ENCODE assay signal across 13 mouse cellular contexts in genomic region chr4:135230661-135231060, GRCm38 (mm10). TPM values are rescaled to one million over a fixed set of nuclear protein-coding genes. Genes with fewer than 3 reads are reported as not detected.
DNase-seq lines count a peak whose midpoint lies in the region; ATAC-seq and TF ChIP-seq lines count a peak whose summit lies in the region.
"Had no signal": no experiment of that assay in that cellular context is flagged by ENCODE, and none has a peak within 500 bp of the region (broad histone marks: within the 10 kb centered on the region; RNA-seq: fewer than 3 reads in every experiment).

No protein-coding gene starts in this region.

- TF ChIP-seq CTCF in kidney, adult 2 months (conservative IDR thresholded peaks at IDR 0.05; ENCODE audit: insufficient read depth, insufficient read length, low read depth, low read length) = no peak

- H3K36me3 ChIP-seq in kidney, adult 2 months (ENCODE audit: control insufficient read depth, insufficient read depth, low read length) = no peaks in the 10 kb centered on the region
- H3K36me3 ChIP-seq in heart, embryonic 16.5 days (ENCODE audit: control insufficient read depth, insufficient read depth) = peaks cover 7% of the 10 kb centered on the region

- H3K27me3 ChIP-seq in kidney, adult 2 months (replicated peaks; ENCODE audit: control insufficient read depth, insufficient read depth, low read length) = no peaks in the 10 kb centered on the region
- no peaks in the 10 kb centered on the region for H3K27me3 ChIP-seq in heart, embryonic 16.5 days (ENCODE audit: control insufficient read depth, insufficient read depth, low read length)
- H3K27me3 ChIP-seq: liver, embryonic 13.5 days; neural tube, embryonic 12.5 days had no signal

- no peak for TF ChIP-seq POLR2A in kidney, adult 2 months (IDR thresholded peaks at IDR 0.05; ENCODE audit: low read depth, low read length)

- no peak overlapping the region for H3K4me2 ChIP-seq in heart, embryonic 16.5 days (ENCODE audit: low read depth, low read length)
- H3K4me2 ChIP-seq: liver, embryonic 13.5 days; neural tube, embryonic 12.5 days had no signal

- DNase-seq in cerebellum, adult 9-10 months = peak; percentile 16
- DNase-seq in cerebellum, adult 11 months = no peak
- no peak for DNase-seq in kidney, adult 2 months
- no peak for DNase-seq in kidney, postnatal 14 days
- peak; percentile 25 for DNase-seq in Muller cell, postnatal 12 days (ENCODE audit: inconsistent ontology term)
- DNase-seq in spleen, adult 18-20 months = no peak
- DNase-seq in thymus, postnatal 14 days = no peak
- DNase-seq: adrenal gland, postnatal 10 days; layer of hippocampus, postnatal 36 days; liver, embryonic 13.5 days; thymus, adult 2 months had no signal

- H3K9ac ChIP-seq in heart, embryonic 16.5 days (ENCODE audit: low read length) = no peak overlapping the region
- H3K9ac ChIP-seq: liver, embryonic 13.5 days; neural tube, embryonic 12.5 days had no signal

- ATAC-seq in heart, embryonic 16.5 days (replicated peaks; ENCODE audit: extremely low read depth, insufficient read depth, low FRiP score) = no peak

- 69% methylated on average over 5 of the region's 5 CpGs for WGBS in kidney, adult 2 months
- WGBS in heart, embryonic 16.5 days = 45% methylated on average over 5 of the region's 5 CpGs

- no peak overlapping the region for H3K4me3 ChIP-seq in kidney, adult 2 months (ENCODE audit: insufficient read depth, low read depth, low read length)
- no peak overlapping the region for H3K4me3 ChIP-seq in heart, embryonic 16.5 days (ENCODE audit: low read length)
- H3K4me3 ChIP-seq: liver, embryonic 13.5 days; neural tube, embryonic 12.5 days had no signal

- peak overlapping the region; percentile 19; the same call in 1 of the 2 replicates for H3K27ac ChIP-seq in kidney, adult 2 months (ENCODE audit: insufficient read depth, low read depth, low read length)
- peak overlapping the region; percentile 76 for H3K27ac ChIP-seq in heart, embryonic 16.5 days (ENCODE audit: low read length)
- H3K27ac ChIP-seq: liver, embryonic 13.5 days; neural tube, embryonic 12.5 days had no signal

- peaks cover 8% of the 10 kb centered on the region; the same call in 1 of the 2 replicates for H3K4me1 ChIP-seq in kidney, adult 2 months (ENCODE audit: control insufficient read depth, insufficient read depth, low read length)
- H3K4me1 ChIP-seq in heart, embryonic 16.5 days (ENCODE audit: control insufficient read depth, insufficient read depth, low read length) = peaks cover 32% of the 10 kb centered on the region

- no peaks in the 10 kb centered on the region for H3K9me3 ChIP-seq in heart, embryonic 16.5 days (replicated peaks; ENCODE audit: control insufficient read depth, low read length)
- H3K9me3 ChIP-seq: liver, embryonic 13.5 days; neural tube, embryonic 12.5 days had no signal

RNA-seq across cellular contexts. Expression of gene Clic4, which starts 42.0 kb away (rescaled TPM):
- polyA plus RNA-seq in kidney, adult 2 months (2012; rRNA removed) = 86.6 and 91.1 TPM in 2 replicates
- 289 and 296 TPM in 2 replicates for polyA plus RNA-seq in heart, embryonic 16.5 days (2015; fragmentation: Nextera tagmentation; extraction: Ambion mirVana)

Comparison
In these comparisons a context has a peak if more than half of its experiments do, and no peak if none do; other contexts are left out.
1. DNase-seq: peak in cerebellum, adult 9-10 months (single experiment) and Muller cell, postnatal 12 days (single experiment); none in cerebellum, adult 11 months (single experiment), kidney, adult 2 months (single experiment), kidney, postnatal 14 days (single experiment), spleen, adult 18-20 months (0 of 2) and thymus, postnatal 14 days (single experiment).